Mouse (Mus musculus) limb, embryonic 12.5 days (tissue): Measurements from ENCODE around the gene Vsig10. TPM values are rescaled to one million over a fixed set of nuclear protein-coding genes. Genes with fewer than 3 reads are reported as not detected.
"Not testable (repeated sequence)": the region's sequence is repeated elsewhere in the genome, so short reads cannot be mapped to it uniquely, and the experiment has no call there.

ENCODE experiments used
- ATAC-seq: fragments of 200-750 bp; cut with Nextera tagmentation; 2 replicates; pipeline ENCODE4 v1.8.0; 2017; ENCODE audit warnings: low read depth, moderate TSS enrichment; ENCODE audit not compliant: insufficient number of reproducible peaks, insufficient read depth, low FRiP score, low TSS enrichment
- H3K27ac ChIP-seq: fragments of 300-500 bp; sonication (generic); 2 replicates; pipeline ENCODE4 v1.5.1; 2016; ENCODE audit warnings: mild to moderate bottlenecking, moderate library complexity
- H3K27me3 ChIP-seq: fragments of 300-500 bp; sonication (generic); 2 replicates; pipeline ENCODE4 v1.6.1; 2016; ENCODE audit warnings: mild to moderate bottlenecking, moderate library complexity
- H3K36me3 ChIP-seq: fragments of 300-500 bp; sonication (generic); 2 replicates; pipeline ENCODE4 v1.6.1; 2016; ENCODE audit warnings: mild to moderate bottlenecking, moderate library complexity
- H3K4me1 ChIP-seq: fragments of 300-500 bp; sonication (generic); replicated peaks from 2 replicates; pipeline ENCODE4 v1.6.1; 2016
- H3K4me2 ChIP-seq: fragments of 300-500 bp; sonication (generic); 2 replicates; pipeline ENCODE4 v1.6.1; 2016; ENCODE audit warnings: mild to moderate bottlenecking, moderate library complexity
- H3K4me3 ChIP-seq: fragments of 300-500 bp; sonication (generic); replicated peaks from 2 replicates; pipeline ENCODE4 v1.5.1; 2016; ENCODE audit warnings: mild to moderate bottlenecking
- H3K9ac ChIP-seq: fragments of 300-500 bp; sonication (generic); replicated peaks from 2 replicates; pipeline ENCODE4 v1.6.1; 2016; ENCODE audit warnings: mild to moderate bottlenecking, moderate library complexity
- H3K9me3 ChIP-seq: fragments of 300-500 bp; sonication (generic); 2 replicates; pipeline ENCODE4 v1.6.1; 2016; ENCODE audit warnings: mild to moderate bottlenecking, moderate library complexity
- WGBS: fragments of 180-500 bp; shearing (Covaris S2); methylation state at CpG from one replicate; pipeline ENCODE4 v1.1.7; 2016; 5-methylcytosine and 5-hydroxymethylcytosine counted together
- polyA plus RNA-seq: library from polyadenylated mRNA; unstranded; fragments of >200 nt; fragmentation: Nextera tagmentation; extraction: Ambion mirVana; gene quantifications from 2 replicates; pipeline ENCODE4 v1.2.1, GENCODE M21; 2016

The Vsig10 gene
- polyA plus RNA-seq, 1 experiment from 2014 or later: 5.2 TPM

DNA sequence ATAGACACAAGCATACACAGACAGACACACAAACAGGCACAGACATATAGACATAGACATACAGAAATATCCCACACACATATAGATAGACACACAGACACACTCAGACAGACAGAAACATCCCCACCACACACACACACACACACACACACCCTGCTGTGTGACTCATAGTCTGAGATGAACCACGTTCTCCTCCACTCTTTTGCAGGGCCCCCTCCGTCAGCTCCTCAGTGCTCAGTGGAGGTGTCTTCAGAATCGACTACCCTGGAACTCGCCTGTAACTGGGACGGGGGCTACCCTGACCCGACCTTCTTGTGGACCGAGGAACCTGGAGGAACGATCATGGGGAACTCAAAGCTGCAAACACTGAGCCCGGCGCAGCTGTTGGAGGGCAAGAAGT, 19.1 kb downstream of the Vsig10 start:
- no peak overlapping the region for H3K4me2 ChIP-seq
- no peak for ATAC-seq
- no peaks in the 10 kb centered on the region for H3K27me3 ChIP-seq
- WGBS: 83% methylated on average over 10 of the region's 10 CpGs
- peaks cover 6% of the 10 kb centered on the region; the same call in 1 of the 2 replicates for H3K9me3 ChIP-seq
- no peak overlapping the region for H3K27ac ChIP-seq
- no peak overlapping the region for H3K9ac ChIP-seq
- H3K36me3 ChIP-seq: peaks cover 6% of the 10 kb centered on the region; the same call in 1 of the 2 replicates
- H3K4me1 ChIP-seq: no peaks in the 10 kb centered on the region
- no peak overlapping the region for H3K4me3 ChIP-seq

DNA sequence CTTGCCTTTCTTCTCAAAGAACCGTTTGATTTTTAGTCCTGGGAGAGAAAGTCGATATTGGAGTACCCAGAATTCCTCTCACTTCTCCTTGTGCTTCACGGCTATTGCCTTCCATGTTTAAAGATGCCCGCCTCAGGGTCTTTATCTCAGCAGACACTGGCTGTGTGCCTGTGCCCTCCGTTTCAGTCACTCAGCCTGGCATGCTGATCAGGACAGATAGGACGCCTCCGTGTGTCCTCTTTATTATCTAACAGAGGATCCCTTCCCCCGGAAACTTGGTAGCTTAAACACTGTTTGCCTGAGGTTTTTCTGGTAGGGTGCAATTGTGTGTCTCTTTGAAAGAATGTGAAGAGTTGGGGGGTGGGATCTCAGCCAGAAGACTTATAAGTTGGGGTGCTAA, 19.6 kb downstream of the Vsig10 start:
- no peak for ATAC-seq
- H3K27ac ChIP-seq: no peak overlapping the region
- WGBS: 86% methylated on average over 8 of the region's 8 CpGs
- H3K9me3 ChIP-seq: peaks cover 6% of the 10 kb centered on the region; the same call in 1 of the 2 replicates
- H3K4me3 ChIP-seq: no peak overlapping the region
- no peak overlapping the region for H3K4me2 ChIP-seq
- H3K4me1 ChIP-seq: no peaks in the 10 kb centered on the region
- H3K9ac ChIP-seq: no peak overlapping the region
- H3K27me3 ChIP-seq: no peaks in the 10 kb centered on the region
- H3K36me3 ChIP-seq: peaks cover 6% of the 10 kb centered on the region; the same call in 1 of the 2 replicates

GRCm38 (mm10) chr5:117340081-117340480, 21.2 kb downstream of the Vsig10 start:
- Histone ChIP-seq H3K9ac (no peak overlapping the region), H3K27me3 (no peaks in the 10 kb centered on the region), H3K4me2 (no peak overlapping the region), H3K9me3 (peaks cover 6% of the 10 kb centered on the region; the same call in 1 of the 2 replicates), H3K4me1 (no peaks in the 10 kb centered on the region), H3K27ac (no peak overlapping the region), H3K36me3 (peaks cover 1% of the 10 kb centered on the region; the same call in 1 of the 2 replicates), H3K4me3 (no peak overlapping the region)
- 83% methylated on average over 6 of the region's 6 CpGs for WGBS
- no peak for ATAC-seq

GRCm38 (mm10) chr5:117341896-117342295, 23.0 kb downstream of the Vsig10 start:
- Histone ChIP-seq H3K4me1 (no peaks in the 10 kb centered on the region), H3K9me3 (peaks cover 2% of the 10 kb centered on the region; the same call in 1 of the 2 replicates), H3K4me2 (no peak overlapping the region), H3K4me3 (no peak overlapping the region), H3K27ac (no peak overlapping the region), H3K9ac (no peak overlapping the region), H3K36me3 (no peaks in the 10 kb centered on the region; the same call in 1 of the 2 replicates), H3K27me3 (no peaks in the 10 kb centered on the region)
- 70% methylated on average over 6 of the region's 6 CpGs for WGBS
- no peak for ATAC-seq

- 93% methylated on average over 5 of the region's 5 CpGs for WGBS
Measured at GRCm38 (mm10) chr5:117344496-117344895, 25.6 kb downstream of the Vsig10 start.

GRCm38 (mm10) chr5:117345432-117345976, 26.6 kb downstream of the Vsig10 start:
- no peak for ATAC-seq
- Histone ChIP-seq H3K9ac (no peak overlapping the region), H3K27me3 (no peaks in the 10 kb centered on the region), H3K4me1 (no peaks in the 10 kb centered on the region), H3K4me3 (no peak overlapping the region), H3K27ac (no peak overlapping the region), H3K4me2 (no peak overlapping the region), H3K9me3 (0 out of 2 replicates have a peak, but pooled peaks cover 10% of the 10 kb centered on the region), H3K36me3 (0 out of 2 replicates have a peak, but pooled peaks cover 6% of the 10 kb centered on the region)
- 72% methylated on average over 5 of the region's 5 CpGs for WGBS

More at GRCm38 (mm10) chr5:117344496-117344895, 25.6 kb downstream of the Vsig10 start:
- H3K9me3 ChIP-seq: 0 out of 2 replicates have a peak, but pooled peaks cover 10% of the 10 kb centered on the region
- H3K36me3 ChIP-seq, H3K9ac ChIP-seq, H3K4me2 ChIP-seq, H3K4me3 ChIP-seq, ATAC-seq, H3K4me1 ChIP-seq, H3K27me3 ChIP-seq, H3K27ac ChIP-seq: not testable (repeated sequence)

- no peak for ATAC-seq
- H3K27ac ChIP-seq: no peak overlapping the region
- 49% methylated on average over 3 of the region's 3 CpGs for WGBS
Measured at GRCm38 (mm10) chr5:117346281-117346680, 27.4 kb downstream of the Vsig10 start.

GRCm38 (mm10) chr5:117347011-117347410, 28.1 kb downstream of the Vsig10 start:
- H3K4me3 ChIP-seq: no peak overlapping the region
- 79% methylated on average over 5 of the region's 5 CpGs for WGBS
- no peaks in the 10 kb centered on the region for H3K27me3 ChIP-seq
- no peak overlapping the region for H3K4me2 ChIP-seq
- 0 out of 2 replicates have a peak, but pooled peaks cover 10% of the 10 kb centered on the region for H3K9me3 ChIP-seq
- no peak for ATAC-seq
- H3K9ac ChIP-seq: no peak overlapping the region
- H3K36me3 ChIP-seq: 0 out of 2 replicates have a peak, but pooled peaks cover 6% of the 10 kb centered on the region
- no peak overlapping the region for H3K27ac ChIP-seq
- H3K4me1 ChIP-seq: no peaks in the 10 kb centered on the region

More at GRCm38 (mm10) chr5:117346281-117346680, 27.4 kb downstream of the Vsig10 start:
- H3K4me3 ChIP-seq: no peak overlapping the region
- H3K27me3 ChIP-seq: no peaks in the 10 kb centered on the region
- no peak overlapping the region for H3K4me2 ChIP-seq
- no peaks in the 10 kb centered on the region for H3K4me1 ChIP-seq
- H3K9me3 ChIP-seq: 0 out of 2 replicates have a peak, but pooled peaks cover 10% of the 10 kb centered on the region
- H3K36me3 ChIP-seq: 0 out of 2 replicates have a peak, but pooled peaks cover 6% of the 10 kb centered on the region
- H3K9ac ChIP-seq: no peak overlapping the region

- Histone ChIP-seq H3K4me1 (no peaks in the 10 kb centered on the region), H3K4me2 (no peak overlapping the region), H3K4me3 (no peak overlapping the region), H3K27ac (no peak overlapping the region), H3K36me3 (0 out of 2 replicates have a peak, but pooled peaks cover 6% of the 10 kb centered on the region), H3K9ac (no peak overlapping the region), H3K9me3 (0 out of 2 replicates have a peak, but pooled peaks cover 10% of the 10 kb centered on the region), H3K27me3 (no peaks in the 10 kb centered on the region)
- WGBS: 88% methylated on average over 2 of the region's 2 CpGs
- no peak for ATAC-seq
Measured at GRCm38 (mm10) chr5:117347838-117348237, 29.0 kb downstream of the Vsig10 start.

GRCm38 (mm10) chr5:117348279-117348678, 29.4 kb downstream of the Vsig10 start:
- 34% methylated on average over 19 of the region's 19 CpGs for WGBS
- Histone ChIP-seq H3K27me3 (no peaks in the 10 kb centered on the region), H3K4me2 (no peak overlapping the region), H3K9me3 (0 out of 2 replicates have a peak, but pooled peaks cover 10% of the 10 kb centered on the region), H3K27ac (no peak overlapping the region), H3K36me3 (0 out of 2 replicates have a peak, but pooled peaks cover 6% of the 10 kb centered on the region), H3K4me3 (no peak overlapping the region), H3K4me1 (no peaks in the 10 kb centered on the region), H3K9ac (no peak overlapping the region)
- no peak for ATAC-seq

DNA sequence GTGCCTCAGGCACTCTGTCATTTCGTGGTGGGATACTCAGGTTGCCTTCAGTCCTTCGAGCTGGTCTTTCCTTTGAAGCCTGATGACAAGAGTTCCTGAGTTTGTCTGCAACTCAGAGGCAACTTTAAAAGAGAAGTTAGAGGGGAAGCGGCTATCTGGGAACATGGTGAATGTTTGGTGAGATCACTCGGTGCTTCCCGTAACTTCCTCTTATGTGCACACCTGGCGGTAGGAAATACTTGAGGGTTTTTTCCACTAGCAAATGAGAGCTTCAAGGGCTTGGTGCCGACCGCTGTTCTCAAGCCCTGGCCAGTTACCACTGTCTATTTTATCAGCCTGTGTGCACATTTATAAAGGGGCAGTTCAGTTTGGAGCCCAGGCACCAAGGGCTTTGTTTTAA, 35.2 kb downstream of the Vsig10 start:
- Histone ChIP-seq H3K4me1 (peaks cover 20% of the 10 kb centered on the region), H3K9ac (no peak overlapping the region), H3K4me2 (no peak overlapping the region), H3K4me3 (no peak overlapping the region), H3K9me3 (0 out of 2 replicates have a peak, but pooled peaks cover 2% of the 10 kb centered on the region), H3K36me3 (no peaks in the 10 kb centered on the region), H3K27me3 (no peaks in the 10 kb centered on the region), H3K27ac (no peak overlapping the region)
- WGBS: 71% methylated on average over 8 of the region's 8 CpGs
- ATAC-seq: no peak
